Mouse (Mus musculus) thymus, adult 2 months (tissue): ENCODE results near the gene Paics. TPM values are rescaled to one million over a fixed set of nuclear protein-coding genes. Genes with fewer than 3 reads are reported as not detected.

Experiments
- DNase-seq: peaks from one replicate; pipeline ENCODE4 v3.0.0; 2021
- H3K27ac ChIP-seq: fragments of 200-500 bp; 2 replicates; pipeline ENCODE4 v1.5.1; 2012; ENCODE audit warnings: low read length, control low read depth; ENCODE audit not compliant: control insufficient read depth, insufficient read depth
- H3K27me3 ChIP-seq: fragments of 200-500 bp; 2 replicates; pipeline ENCODE4 v1.6.1; 2012; ENCODE audit warnings: mild to moderate bottlenecking, low read length, moderate library complexity, mixed read lengths; ENCODE audit not compliant: control insufficient read depth, insufficient read depth
- H3K36me3 ChIP-seq: fragments of 200-500 bp; 2 replicates; pipeline ENCODE4 v1.6.1; 2012; ENCODE audit warnings: mild to moderate bottlenecking, low read length, moderate library complexity; ENCODE audit not compliant: control insufficient read depth, insufficient read depth
- H3K4me1 ChIP-seq: fragments of 200-500 bp; replicated peaks from 2 replicates; pipeline ENCODE4 v1.6.1; 2012; ENCODE audit warnings: low read length; ENCODE audit not compliant: control insufficient read depth, insufficient read depth
- H3K4me3 ChIP-seq: fragments of 200-500 bp; 2 replicates; pipeline ENCODE4 v1.5.1; 2012; ENCODE audit warnings: mild to moderate bottlenecking, low read length, control low read depth, moderate library complexity; ENCODE audit not compliant: control insufficient read depth, insufficient read depth
- CTCF ChIP-seq: fragments of 200-500 bp; IDR thresholded peaks from 2 replicates; pipeline ENCODE4 v1.5.1; 2012; ENCODE audit warnings: mild to moderate bottlenecking, control low read depth, low read length, moderate library complexity, borderline replicate concordance; ENCODE audit not compliant: control insufficient read depth, poor library complexity, insufficient read depth; ENCODE audit errors: extremely low read depth
- POLR2A ChIP-seq: fragments of 200-500 bp; IDR thresholded peaks from 2 replicates; pipeline ENCODE4 v1.6.1; 2012; ENCODE audit warnings: mild to moderate bottlenecking, low read length, control low read depth, moderate library complexity; ENCODE audit not compliant: control insufficient read depth, poor library complexity, insufficient read depth; ENCODE audit errors: extremely low read depth
- WGBS: fragments of 180-500 bp; shearing (Covaris S2); methylation state at CpG from one replicate; pipeline ENCODE4 v1.1.7; 2018; 5-methylcytosine and 5-hydroxymethylcytosine counted together
- polyA plus RNA-seq: library from polyadenylated mRNA; depleted of rRNA; stranded (reverse); fragments of >200 nt; gene quantifications from 2 replicates; pipeline ENCODE4 v1.2.3, GENCODE M21; 2012

The Paics gene
- polyA plus RNA-seq, 1 experiment = 70.4 TPM

DNA sequence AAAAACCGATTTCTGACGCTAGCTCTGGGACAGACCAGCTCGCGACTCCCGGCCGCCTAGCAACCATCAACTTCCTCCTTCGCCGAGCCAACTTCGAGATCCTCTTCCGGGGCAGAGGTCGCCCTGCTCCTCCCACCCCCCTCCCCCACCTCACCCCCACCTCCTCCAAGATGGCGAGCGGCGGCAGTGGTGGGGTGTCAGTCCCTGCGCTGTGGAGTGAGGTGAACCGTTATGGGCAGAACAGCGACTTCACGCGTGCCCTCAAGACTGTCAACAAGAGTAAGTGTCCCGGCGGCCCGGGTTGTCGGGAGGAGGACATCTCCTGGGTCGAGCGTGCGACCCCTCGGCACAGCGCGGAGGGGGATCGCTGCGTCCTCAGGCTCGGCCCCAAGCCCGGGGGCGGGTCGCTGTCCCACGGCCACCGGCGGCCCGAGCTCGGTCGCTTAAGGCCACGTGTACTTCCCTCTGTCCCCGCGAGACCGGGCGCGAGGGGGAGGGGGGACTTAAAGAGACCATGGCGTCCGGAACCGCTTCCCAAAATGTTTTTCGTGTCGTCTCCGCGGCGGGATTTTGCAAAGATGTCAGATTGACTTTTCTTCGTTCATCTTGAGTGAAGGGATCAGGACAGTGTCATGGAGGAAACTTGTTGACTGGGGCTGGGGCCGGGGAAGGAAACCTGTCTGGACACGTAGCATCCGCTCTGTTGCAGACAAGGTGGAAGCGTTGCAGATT, 23.6 kb downstream of the Paics start, which contains the start of gene Srp72:
TSS of gene Srp72 (plus strand) at position 130 of the 732 bp plus-strand sequence.
- Histone ChIP-seq H3K27ac (peak within 1 kb of the TSS; percentile 39; the same call in 1 of the 2 replicates), H3K36me3 (peaks cover 10% of the 10 kb centered on the region), H3K4me3 (peak within 1 kb of the TSS; percentile 85), H3K27me3 (no peaks in the 10 kb centered on the region), H3K4me1 (peaks cover 2% of the 10 kb centered on the region; the same call in 1 of the 2 replicates)
- WGBS = under 1% methylated on average over 60 of the region's 60 CpGs
- peak; percentile 82 for DNase-seq
- 0 out of 2 replicates have a peak, but pooled peaks have one; percentile 41 for TF ChIP-seq POLR2A
- TF ChIP-seq CTCF = peak; percentile 37; the same call in 1 of the 2 replicates

DNA sequence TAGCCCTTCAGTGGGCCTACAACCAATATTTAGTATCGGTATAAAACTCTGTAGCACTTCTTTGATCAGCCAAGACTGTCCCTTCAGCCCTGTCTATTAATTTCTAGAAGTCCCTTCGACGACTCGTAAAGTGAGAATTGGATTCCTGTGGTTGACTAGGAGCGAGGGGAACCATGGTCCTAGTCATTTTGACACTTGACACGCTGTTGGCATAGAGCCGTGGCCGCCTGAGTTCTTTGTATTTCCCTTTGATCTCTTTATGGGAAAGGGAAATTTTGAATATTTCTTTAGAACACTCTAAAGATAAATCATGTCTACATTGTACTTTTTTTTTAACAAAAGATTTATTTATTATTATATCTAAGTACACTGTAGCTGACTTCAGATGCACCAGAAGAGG, 24.6 kb downstream of the Paics start:
- WGBS = 87% methylated on average over 8 of the region's 8 CpGs
- Histone ChIP-seq H3K4me3 (no peak overlapping the region), H3K4me1 (peaks cover 2% of the 10 kb centered on the region; the same call in 1 of the 2 replicates), H3K27ac (no peak overlapping the region), H3K27me3 (no peaks in the 10 kb centered on the region), H3K36me3 (peaks cover 19% of the 10 kb centered on the region)
- TF ChIP-seq POLR2A (no peak), CTCF (no peak)
- DNase-seq = no peak

DNA sequence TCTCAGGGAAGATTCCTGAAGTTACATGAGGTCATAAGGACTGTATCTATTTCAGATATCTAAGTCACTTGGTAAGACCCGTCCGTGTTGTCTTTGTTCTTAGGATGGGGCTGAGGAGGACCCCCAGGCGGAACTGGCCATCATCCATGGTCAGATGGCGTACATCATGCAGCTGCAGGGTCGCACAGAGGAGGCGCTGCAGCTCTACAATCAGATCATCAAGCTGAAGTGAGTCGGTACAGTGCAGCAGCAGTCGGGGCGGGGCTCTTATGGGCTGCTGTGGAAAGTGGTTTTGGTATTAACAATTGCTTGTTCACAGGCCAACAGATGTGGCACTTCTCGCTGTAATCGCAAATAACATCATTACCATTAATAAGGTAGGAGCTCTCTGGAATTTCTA, 32.9 kb downstream of the Paics start:
- H3K36me3 ChIP-seq = peaks cover 71% of the 10 kb centered on the region
- H3K27ac ChIP-seq = no peak overlapping the region
- no peaks in the 10 kb centered on the region for H3K4me1 ChIP-seq
- 97% methylated on average over 11 of the region's 11 CpGs for WGBS
- H3K4me3 ChIP-seq = no peak overlapping the region
- no peaks in the 10 kb centered on the region for H3K27me3 ChIP-seq
- no peak for TF ChIP-seq POLR2A
- TF ChIP-seq CTCF = no peak
- DNase-seq = no peak

DNA sequence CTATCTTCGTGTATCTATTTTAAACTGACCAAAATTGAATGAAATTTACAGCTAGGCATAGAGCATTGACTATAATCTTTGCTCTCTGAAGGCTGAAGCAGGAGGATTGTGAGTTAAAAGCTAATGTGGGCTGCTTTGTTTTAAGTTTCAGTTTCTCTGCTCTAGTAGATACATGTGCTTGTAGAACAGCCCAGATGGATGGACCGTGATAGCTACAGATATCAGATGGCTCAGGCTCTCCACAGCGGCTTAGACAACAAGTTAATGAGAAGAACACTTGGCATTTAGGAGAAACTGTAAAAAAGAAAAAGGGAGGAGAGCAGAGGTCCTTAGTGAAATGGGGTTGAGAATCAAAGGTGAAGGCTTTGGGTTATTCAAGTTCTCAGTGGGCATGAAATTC, 39.7 kb downstream of the Paics start:
- WGBS = 99% methylated on average over 3 of the region's 3 CpGs
- Histone ChIP-seq H3K27ac (no peak overlapping the region), H3K4me1 (no peaks in the 10 kb centered on the region), H3K27me3 (no peaks in the 10 kb centered on the region), H3K36me3 (peaks cover 73% of the 10 kb centered on the region), H3K4me3 (no peak overlapping the region)
- TF ChIP-seq POLR2A (no peak), CTCF (no peak)
- no peak for DNase-seq

DNA sequence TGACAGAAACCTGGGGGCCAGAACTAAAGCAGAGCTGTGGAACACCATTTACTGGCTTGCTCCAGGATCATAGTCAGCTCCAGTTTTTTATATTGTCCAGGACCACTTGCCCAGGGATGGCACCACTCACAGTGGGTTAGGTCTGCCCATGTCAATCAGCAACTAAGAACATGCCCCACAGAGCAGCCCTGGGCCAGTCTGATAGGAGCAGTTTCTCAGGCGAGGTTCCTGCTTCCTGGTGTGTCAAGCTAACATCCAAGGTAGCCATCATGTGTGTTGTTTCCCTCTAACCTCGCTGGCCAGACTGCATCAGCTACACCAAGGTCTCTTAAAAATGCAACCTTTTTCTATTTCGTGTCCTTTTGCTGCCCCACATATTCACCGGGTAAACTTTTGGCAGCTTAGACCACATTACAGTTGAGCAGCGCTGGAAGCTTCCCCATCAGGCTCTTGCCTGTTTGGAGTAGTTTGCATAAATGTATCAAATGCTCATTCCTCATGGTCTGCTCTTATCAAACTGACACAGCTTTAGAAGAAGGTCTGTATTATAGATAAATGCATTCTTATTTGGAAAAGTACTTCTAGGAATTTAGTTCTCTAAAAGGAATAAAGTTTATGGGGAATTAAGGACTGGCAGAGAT, 42.2 kb downstream of the Paics start:
- no peaks in the 10 kb centered on the region for H3K4me1 ChIP-seq
- 94% methylated on average over 5 of the region's 5 CpGs for WGBS
- no peak overlapping the region for H3K27ac ChIP-seq
- H3K27me3 ChIP-seq = no peaks in the 10 kb centered on the region
- peaks cover 83% of the 10 kb centered on the region for H3K36me3 ChIP-seq
- DNase-seq = no peak
- TF ChIP-seq CTCF = no peak
- TF ChIP-seq POLR2A = no peak
- no peak overlapping the region for H3K4me3 ChIP-seq

DNA sequence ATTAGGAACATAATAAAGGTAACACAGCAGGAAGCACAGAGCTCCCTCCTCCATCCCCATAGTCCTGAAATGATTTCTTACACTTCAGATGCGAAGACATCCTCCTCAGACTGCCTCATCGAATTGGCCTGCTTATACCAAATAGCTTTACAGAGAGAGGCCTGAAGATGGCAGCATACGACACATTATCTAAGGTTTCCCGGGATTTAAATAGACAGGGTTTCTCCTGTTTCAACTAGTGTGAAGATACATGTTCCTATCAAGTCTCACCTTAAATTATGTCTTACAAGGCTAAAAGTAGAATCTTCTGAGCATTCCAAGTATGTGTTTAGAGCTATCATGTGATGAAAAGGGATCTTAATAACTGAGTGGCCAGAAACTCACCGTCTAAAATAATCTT, 47.3 kb downstream of the Paics start:
- Histone ChIP-seq H3K27ac (no peak overlapping the region), H3K36me3 (peaks cover 60% of the 10 kb centered on the region), H3K27me3 (no peaks in the 10 kb centered on the region), H3K4me1 (no peaks in the 10 kb centered on the region), H3K4me3 (no peak overlapping the region)
- 71% methylated on average over 5 of the region's 5 CpGs for WGBS
- TF ChIP-seq CTCF (no peak), POLR2A (no peak)
- DNase-seq = no peak

DNA sequence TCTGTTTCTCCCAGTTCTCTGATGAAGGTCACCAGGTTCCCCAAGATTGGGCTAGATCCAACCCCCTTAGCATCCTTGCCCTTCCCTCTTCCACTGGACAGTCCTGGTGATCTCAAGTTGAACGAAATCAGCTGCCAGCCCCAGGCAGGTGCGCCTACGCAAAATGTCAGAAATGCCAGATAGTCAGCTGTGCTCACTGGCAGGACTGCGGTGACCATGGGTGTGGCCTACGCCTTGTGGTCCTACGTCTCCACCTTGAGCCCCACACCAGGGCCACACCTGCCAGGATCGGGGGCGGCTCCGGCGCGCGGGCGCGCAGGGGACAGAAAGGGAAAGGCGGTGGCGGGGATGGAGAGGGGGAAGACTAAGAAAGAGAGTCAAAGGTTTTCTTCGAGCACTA, 50.1 kb downstream of the Paics start:
- 98% methylated on average over 17 of the region's 17 CpGs for WGBS
- Histone ChIP-seq H3K27me3 (no peaks in the 10 kb centered on the region), H3K36me3 (peaks cover 32% of the 10 kb centered on the region), H3K4me1 (no peaks in the 10 kb centered on the region), H3K27ac (no peak overlapping the region), H3K4me3 (no peak overlapping the region)
- DNase-seq = no peak
- TF ChIP-seq POLR2A (no peak), CTCF (no peak)
